Mouse (Mus musculus) thymus, postnatal 10 days (tissue): ENCODE measurements around the gene Zdhhc11.
"Not testable (repeated sequence)": the region's sequence is repeated elsewhere in the genome, so short reads cannot be mapped to it uniquely, and the experiment has no call there.

Experiments used
- DNase-seq, 2 experiments: peaks; one replicate each; pipeline ENCODE4 v3.0.0; 2021; ENCODE audit warnings: low spot score in 2 of 2

The Zdhhc11 gene

DNA sequence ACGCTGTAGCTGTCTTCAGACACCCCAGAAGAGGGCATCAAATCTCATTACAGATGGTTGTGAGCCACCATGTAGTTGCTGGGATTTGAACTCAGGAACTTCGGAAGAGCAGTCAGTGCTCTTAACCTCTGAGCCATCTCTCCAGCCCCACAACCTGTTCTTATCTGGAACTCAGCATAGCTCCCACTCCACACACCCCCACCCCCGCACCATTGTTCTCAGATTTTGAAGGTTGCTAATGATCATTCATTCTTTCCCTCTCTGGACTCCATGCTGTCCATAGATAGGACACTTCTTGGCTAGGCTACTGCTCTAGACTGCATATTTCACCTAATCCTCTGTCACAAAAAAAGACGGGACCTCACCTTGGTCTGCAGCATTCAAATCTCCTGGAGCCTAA lies 43.2 kb downstream of the Zdhhc11 start:
- DNase-seq: not testable (repeated sequence)

DNA sequence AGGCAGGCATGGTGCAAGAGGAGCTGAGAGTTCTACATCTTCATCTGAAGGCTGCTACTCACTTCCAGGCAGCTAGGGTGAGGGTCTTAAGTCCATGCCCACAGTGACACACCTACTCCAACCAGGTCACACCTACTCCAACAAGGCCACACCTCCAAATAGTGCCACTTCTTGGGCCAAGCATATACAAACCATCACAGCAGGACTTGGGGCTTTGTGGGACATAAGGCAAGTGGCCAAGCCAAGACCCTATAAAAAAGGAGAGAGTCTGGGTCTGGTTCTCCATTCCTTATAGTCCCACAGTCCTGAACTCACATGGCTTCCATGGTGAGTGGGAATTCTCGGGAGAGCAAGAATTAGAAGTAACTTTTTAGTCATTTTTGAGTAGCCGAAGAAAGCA lies 44.6 kb downstream of the Zdhhc11 start:
- DNase-seq: not testable (repeated sequence)

DNA sequence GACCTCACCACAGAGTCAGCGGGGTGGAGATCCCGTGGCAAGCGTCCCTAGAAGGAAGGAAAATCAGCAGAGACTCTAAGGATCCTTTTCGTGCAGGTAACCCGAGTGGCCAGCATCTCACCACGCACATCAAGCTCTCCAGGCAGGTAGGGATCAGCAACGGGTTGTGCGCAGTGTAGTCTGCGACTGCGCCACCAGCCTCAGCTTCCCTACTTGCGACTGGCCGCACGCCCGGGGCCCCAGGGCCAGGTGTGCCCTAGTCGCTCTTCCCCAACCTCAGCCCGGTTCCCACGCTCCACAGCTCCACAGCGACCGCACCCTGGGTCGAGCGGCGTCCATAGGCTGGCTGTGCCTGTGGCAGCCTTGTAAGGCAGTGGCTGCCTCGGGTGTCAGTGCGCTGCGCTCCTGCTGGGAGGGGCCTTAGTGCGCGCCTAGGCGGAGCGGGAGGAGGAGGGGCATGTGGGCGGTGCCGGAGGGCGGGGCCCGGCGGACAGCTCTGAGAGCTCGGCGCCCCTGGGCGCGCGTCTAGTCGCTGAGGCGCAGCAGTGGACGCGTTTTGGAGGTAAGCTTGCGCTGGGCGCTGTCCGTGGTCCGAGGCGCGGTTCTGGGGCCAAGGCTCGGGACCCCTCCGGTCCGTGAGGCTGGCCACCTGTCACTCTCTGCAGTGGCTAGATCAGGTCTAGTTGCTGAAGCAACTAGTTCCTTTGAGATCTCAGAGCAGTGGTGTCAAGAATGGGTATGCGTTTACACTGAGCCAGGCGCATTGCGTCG lies 45.5 kb downstream of the Zdhhc11 start, which contains the start of gene Tppp:
Tppp (plus strand) TSS at position 460 of the 771 bp plus-strand sequence.
- DNase-seq: peak; percentile 86 to 90

DNA sequence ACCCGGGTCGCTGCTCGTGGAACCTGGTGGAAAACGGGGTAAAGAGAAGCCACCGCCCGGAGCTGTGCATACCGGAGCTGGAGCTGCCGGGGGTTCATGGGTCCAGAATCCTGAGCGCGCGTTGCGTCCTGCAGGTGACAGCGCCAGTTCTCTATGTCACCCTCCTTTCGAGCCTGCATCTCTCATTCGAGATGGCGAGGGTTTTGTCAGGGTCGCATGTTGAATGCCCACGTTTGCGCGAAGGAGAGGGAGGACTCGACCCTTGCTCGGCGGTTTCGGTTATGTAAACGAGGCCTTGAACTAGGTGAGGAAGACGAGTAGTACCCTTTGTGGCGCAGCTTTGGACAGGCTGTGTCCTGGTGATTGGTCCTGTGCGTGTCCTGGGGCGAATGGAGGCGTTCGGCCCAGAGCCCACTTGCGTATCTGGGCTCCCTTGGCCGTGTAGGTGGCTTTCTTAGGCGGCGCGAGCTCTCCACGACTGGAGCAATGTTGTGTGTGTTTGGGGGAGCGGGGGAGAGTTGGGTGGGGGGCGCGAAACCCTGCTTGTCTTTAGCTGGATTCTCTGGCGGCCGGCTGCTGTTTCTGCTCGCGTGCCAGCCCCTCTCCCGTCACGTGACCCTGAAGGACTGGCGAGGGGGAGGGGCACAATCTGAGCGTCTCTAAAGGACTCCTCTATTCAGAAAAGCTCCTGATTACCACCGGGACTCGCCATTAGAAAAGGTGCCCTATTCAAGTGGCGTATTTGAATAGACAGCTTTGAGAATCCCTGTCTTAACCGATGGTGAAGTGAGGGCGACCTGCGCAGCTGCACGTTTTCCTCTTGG lies 46.4 kb downstream of the Zdhhc11 start:
- DNase-seq: peak; percentile 35 to 44

DNA sequence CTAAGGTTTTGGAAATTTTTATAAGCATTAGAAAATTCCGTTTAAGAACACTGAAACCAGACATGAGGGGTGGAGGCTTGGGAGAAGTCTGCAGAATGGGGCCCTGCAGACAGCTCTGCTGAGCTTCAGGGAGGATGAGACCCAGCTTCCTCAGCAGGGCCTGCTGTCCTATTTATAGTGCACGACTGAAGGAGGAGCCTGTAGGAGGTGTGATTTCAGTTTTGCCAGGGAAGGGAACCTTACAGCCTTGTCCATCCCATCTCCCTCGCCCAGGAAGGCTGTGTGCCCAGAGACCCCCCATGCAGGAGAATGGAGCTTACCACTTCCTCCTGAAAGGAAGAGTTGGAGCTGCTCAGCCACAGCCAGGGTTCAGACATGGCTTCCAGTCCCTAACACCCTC lies 47.0 kb downstream of the Zdhhc11 start:
- DNase-seq: no peak

DNA sequence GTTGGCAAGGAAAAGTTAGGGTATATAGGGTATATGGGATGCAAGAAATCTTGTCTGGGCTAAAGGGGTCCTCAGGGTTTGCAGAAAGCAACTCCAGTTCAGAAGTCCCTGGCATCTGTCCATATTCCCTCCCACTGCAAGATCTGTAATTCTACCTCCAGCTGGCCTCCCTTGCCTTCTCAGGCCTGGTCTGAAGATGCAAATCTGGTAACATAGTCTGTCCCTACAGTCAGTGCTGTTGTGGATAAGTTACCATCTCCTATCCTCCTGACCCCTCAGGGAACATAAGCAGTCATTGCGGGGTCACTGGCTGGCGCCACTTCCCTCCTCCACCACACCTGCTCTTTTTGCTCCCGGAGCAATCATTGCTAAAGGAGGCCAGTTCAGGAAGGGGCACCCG lies 52.3 kb downstream of the Zdhhc11 start:
- no peak for DNase-seq

DNA sequence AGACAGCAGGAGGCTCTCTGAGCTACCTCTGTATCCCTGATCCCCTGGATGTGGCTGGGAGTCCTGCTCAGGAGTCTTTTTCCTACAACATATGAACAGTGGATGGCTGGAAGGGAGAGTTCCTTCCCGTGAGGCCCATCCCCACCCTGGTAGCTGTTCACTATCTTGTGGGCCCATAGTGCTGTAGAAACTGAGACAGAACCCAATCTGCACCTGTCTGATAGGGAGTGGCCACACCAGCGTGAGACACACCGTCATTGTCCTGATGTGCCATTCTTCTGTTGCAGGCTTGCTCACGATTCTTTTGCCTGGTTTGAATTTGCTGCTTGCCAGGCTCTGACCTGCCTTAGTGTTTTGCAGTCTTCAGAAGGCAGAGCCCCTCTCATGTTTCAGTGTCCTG lies 53.8 kb downstream of the Zdhhc11 start:
- DNase-seq: no peak

DNA sequence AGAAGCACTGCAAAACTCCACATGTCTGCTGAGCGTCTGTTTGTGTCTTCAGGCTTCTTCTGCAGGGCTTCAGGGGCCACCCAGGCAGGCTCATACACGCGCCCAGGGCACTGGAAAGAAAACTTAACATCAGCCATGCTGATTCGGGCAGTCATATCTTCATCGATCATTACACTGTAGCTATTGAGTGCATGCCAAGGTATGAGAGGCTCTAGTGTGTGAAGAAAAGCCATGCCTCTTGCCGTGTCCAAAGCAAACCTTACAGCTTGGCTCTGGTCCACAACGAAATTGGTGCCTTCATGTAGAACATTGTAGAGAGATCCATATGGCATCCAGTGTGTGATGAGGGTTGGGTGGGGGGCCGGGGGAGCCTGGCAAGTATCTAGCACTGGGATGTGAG lies 55.4 kb downstream of the Zdhhc11 start:
- DNase-seq: not testable (repeated sequence)

DNA sequence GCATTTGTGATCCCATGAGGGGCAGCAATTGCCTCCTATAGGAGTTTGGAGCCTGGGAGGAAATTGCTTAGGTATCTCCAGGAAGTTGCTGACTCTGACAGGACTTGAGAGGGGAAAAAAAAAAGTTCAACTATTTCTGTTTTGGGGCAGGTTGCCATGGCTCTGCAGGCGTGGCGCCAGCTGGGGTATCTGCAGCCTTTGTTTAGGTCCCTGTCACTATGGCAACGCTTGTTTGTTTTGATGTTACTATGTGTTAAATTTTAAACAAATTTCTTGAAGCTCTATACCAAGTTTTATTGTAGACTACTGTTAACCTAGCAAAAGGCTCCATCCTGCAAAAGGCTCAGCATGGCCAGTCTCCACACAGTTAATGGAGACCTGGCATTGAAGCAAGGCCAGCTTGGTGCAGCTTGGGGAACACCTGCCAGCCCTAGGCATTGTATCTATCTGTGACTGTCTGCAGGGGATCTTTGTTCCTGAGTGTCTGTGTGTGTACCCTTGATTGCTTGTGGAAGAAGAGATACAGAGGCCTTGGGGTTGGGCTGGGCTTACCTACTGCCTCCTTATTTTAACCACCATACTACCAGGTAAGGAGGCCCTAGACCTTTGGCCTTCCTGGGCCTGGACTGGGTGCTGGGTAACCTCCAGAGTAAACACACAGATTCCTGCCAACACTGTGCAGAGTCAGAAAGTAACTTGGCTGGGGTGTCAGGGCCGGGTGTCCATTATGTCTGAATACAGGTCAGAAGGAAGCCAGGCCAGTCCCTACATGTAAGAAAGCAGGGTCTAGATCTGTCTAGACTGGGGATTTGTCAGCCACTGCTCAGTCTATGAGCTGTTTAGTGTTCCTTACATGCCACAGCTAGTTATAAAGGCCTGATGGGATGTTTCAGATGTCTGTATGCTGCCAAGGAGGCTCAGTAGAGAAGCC lies 61.8 kb downstream of the Zdhhc11 start:
- no peak for DNase-seq

DNA sequence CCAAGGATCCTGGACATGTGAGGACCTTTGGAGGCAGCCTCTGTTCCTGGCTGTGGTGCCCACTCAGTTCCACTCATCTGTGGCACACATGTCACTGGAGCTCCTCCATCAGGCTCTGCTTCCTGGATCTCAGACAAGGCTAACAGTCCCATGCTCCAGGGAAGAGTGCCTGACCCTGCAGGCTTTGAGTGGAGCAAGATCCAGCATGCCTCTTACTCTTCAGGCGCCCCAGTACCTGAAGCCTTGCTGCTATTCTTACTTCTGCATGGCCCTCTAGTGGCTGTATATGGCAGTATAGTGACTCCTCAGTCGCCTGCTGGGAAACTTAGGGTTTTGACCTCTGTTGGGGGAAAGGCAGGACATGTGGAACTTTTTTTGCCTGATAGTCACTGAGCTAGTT lies 62.6 kb downstream of the Zdhhc11 start:
- peak in 1 of 2 experiments; percentile 23 for DNase-seq

DNA sequence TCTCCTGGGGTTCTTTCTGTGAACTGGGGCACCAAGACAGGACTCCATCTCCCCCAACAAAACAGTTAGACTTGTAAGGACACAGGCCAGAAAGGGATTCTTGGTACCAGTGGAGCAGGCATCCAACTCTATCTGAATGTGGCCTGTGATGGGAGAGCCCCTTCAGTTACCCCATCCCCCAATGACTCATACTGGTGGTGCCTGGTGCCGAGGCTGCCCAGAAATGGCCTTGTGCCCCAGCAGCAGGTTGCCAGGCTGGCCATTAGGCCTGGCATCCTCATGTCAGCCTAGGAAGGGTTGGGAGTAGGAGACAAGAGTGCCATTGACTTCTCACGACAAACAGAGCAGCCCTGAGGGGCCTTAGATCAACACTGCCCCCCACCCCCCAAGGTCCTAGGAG lies 64.5 kb downstream of the Zdhhc11 start:
- DNase-seq: no peak

DNA sequence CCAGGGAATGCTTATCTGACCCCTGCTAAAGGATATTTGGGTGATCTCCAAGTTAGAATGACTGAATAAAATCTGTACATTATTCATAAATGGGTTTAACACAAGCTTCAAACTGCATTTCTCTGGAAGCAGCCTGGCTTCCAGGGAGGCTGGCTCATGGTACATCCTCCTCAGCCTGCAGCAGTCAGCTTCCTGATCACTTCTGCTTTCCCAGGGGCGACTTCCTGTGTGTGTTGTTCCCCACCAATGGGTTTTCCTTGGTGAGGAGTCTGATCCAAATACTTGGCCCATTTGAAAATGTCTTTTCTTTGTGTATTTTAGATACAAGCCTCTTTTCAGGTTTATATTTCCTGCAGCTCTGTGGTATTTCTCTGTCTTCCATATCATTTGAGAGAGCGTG lies 65.4 kb downstream of the Zdhhc11 start:
- DNase-seq: no peak

DNA sequence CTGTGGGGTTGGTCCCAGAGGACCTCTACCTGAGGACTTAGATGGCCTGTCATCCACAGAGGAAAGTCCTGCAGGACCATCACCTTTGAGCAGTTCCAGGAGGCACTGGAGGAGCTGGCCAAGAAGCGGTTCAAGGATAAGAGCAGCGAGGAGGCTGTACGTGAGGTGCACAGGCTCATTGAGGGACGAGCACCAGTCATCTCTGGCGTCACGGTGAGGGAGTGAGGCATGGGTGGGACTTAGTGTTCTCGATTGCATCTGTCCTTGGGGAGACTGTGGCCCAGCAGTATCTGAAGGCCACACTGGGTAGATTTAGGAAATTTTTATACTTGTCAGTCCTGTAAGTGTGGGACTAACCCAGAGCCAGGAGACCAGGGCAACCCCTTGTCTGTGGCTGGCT lies 67.0 kb downstream of the Zdhhc11 start:
- DNase-seq: no peak

DNA sequence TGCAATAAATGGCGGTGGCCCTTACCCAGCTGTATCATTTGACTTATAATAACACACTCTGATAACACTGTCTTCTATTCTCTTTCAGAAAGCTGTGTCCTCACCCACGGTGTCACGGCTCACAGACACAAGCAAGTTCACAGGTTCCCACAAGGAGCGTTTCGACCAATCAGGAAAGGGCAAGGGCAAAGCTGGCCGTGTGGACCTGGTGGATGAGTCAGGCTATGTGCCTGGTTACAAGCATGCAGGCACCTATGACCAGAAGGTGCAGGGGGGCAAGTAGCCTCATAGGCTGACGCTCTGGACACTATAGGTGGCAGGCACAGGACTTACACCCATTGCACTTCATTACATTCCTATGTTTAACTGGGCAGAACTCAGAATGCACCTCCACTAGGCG lies 67.5 kb downstream of the Zdhhc11 start:
- DNase-seq: no peak

DNA sequence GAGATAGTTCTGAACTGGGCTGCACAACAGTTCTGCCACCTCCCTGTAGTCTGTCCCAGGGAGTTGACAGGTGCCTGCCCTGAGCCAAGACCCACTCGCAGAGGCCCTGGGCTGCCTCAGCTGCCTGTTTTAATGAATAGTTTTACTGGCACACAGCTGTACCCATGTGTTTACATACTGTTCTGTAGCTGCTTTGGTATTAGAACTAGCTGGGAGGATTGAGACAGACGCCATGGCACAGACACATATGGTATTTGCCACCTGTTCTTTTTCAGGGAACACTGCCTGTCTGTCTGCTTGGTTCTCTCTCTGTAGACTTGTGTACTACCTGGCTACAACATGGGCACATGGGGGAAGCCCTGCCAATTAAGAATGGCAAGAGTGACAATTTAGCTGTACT lies 71.1 kb downstream of the Zdhhc11 start:
- no peak for DNase-seq

DNA sequence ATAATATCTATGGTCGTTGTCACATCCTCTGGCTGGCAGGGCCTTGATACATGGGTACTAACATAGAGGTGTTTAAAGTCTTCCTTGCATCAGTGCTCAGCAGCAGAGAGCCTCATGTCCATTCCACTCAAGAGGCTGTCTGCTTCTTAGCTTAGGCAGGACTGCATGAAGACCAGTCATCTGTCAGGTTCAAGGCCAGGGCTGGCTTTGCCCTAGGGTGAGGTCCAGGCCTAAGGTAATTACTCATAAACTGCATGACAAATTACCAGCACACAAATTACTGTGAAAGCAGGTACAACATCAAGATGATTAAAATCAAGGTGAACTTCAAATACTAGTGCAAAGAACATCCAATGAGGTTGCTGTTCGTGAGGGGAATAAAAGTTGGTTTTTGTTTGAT lies 72.1 kb downstream of the Zdhhc11 start:
- no peak for DNase-seq

DNA sequence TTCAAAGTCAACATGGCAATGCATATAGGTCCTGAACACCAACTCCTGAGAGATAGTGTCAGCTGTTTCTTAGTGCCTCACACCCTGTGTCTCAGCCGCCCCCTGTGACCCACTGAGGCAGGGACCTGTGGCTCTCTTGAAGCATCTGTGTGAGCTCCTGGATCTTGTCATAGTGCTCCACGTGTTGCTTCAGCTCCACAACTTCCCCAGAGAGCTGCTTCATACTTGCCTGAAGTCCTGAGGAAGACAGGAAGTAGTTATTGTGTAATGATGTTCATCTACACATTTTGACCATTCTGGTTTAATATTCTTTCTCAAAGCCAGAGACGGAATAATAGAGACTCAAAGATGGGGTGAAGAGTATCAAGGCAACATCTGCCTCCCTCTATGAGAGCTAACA lies 76.3 kb downstream of the Zdhhc11 start:
- no peak for DNase-seq
